Mouse (Mus musculus) lung, postnatal 0 days (tissue): ENCODE results near the gene Krt84. TPM values are rescaled to one million over a fixed set of nuclear protein-coding genes. Genes with fewer than 3 reads are reported as not detected.

Source experiments
- ATAC-seq: fragments of 200-750 bp; cut with Nextera tagmentation; 2 replicates; pipeline ENCODE4 v1.8.0; 2017; ENCODE audit warnings: moderate library complexity
- DNase-seq: peaks from one replicate; pipeline ENCODE4 v3.0.0-alpha.2; 2016; ENCODE audit warnings: low spot score
- H3K27ac ChIP-seq: fragments of 300-500 bp; sonication (generic); 2 replicates; pipeline ENCODE4 v1.5.1; 2014; ENCODE audit warnings: antibody characterized with exemption, mild to moderate bottlenecking, low read length, mixed read lengths
- H3K27me3 ChIP-seq: fragments of 300-500 bp; sonication (generic); replicated peaks from 2 replicates; pipeline ENCODE4 v1.6.1; 2014; ENCODE audit warnings: low read length, mixed read lengths; ENCODE audit not compliant: insufficient read depth
- H3K36me3 ChIP-seq: fragments of 300-500 bp; sonication (generic); 2 replicates; pipeline ENCODE4 v1.6.1; 2014; ENCODE audit warnings: low read length, mixed read lengths; ENCODE audit not compliant: insufficient read depth
- H3K4me1 ChIP-seq: fragments of 300-500 bp; sonication (generic); 2 replicates; pipeline ENCODE4 v1.6.1; 2014; ENCODE audit warnings: antibody characterized with exemption, low read depth, low read length, mixed read lengths; ENCODE audit not compliant: insufficient read depth
- H3K4me2 ChIP-seq: fragments of 300-500 bp; sonication (generic); replicated peaks from 2 replicates; pipeline ENCODE4 v1.6.1; 2014; ENCODE audit warnings: low read depth, mild to moderate bottlenecking, low read length, moderate library complexity, mixed read lengths
- H3K4me3 ChIP-seq: fragments of 300-500 bp; sonication (generic); 2 replicates; pipeline ENCODE4 v1.5.1; 2014; ENCODE audit warnings: low read depth, low read length
- H3K9ac ChIP-seq: fragments of 300-500 bp; sonication (generic); replicated peaks from 2 replicates; pipeline ENCODE4 v1.6.1; 2014; ENCODE audit warnings: low read depth, mild to moderate bottlenecking
- H3K9me3 ChIP-seq: fragments of 300-500 bp; sonication (generic); 2 replicates; pipeline ENCODE4 v1.6.1; 2016; ENCODE audit warnings: low read length, mixed read lengths
- CTCF ChIP-seq: IDR thresholded peaks from 2 replicates; pipeline ENCODE4 v1.5.1; 2016; ENCODE audit warnings: antibody characterized with exemption, mild to moderate bottlenecking
- EP300 ChIP-seq: IDR thresholded peaks from 2 replicates; pipeline ENCODE4 v1.6.1; 2016; ENCODE audit warnings: antibody characterized with exemption, mild to moderate bottlenecking, control low read depth
- WGBS: fragments of 180-500 bp; shearing (Covaris S2); extraction: QIAGEN DNeasy Blood & Tissue Kit; methylation state at CpG from one replicate; pipeline ENCODE4 v1.1.7; 2014; 5-methylcytosine and 5-hydroxymethylcytosine counted together
- polyA plus RNA-seq: library from polyadenylated mRNA; unstranded; fragments of >200 nt; fragmentation: Nextera tagmentation; extraction: Ambion mirVana; gene quantifications from 2 replicates; pipeline ENCODE4 v1.2.1, GENCODE M21; 2015

The Krt84 gene
- polyA plus RNA-seq, 1 experiment from 2014 or later = not detected

- Histone ChIP-seq H3K9ac (no peak overlapping the region), H3K4me3 (no peak overlapping the region), H3K4me2 (no peak overlapping the region), H3K27me3 (no peaks in the 10 kb centered on the region), H3K4me1 (no peaks in the 10 kb centered on the region), H3K27ac (no peak overlapping the region), H3K9me3 (no peaks in the 10 kb centered on the region), H3K36me3 (no peaks in the 10 kb centered on the region)
- TF ChIP-seq EP300 (no peak), CTCF (no peak)
- WGBS = 4% methylated on average over 5 of the region's 7 CpGs
- DNase-seq (no peak), ATAC-seq (no peak)
Observed at GRCm38 (mm10) chr15:101558034-101558646, 25.5 kb upstream of the Krt84 start.

- peak; percentile 36 for DNase-seq
- 2% methylated on average over 11 of the region's 11 CpGs for WGBS
Observed at GRCm38 (mm10) chr15:101553169-101553568, 20.5 kb upstream of the Krt84 start.

GRCm38 (mm10) chr15:101552188-101552587 lies 19.6 kb upstream of the Krt84 start:
- ATAC-seq (no peak), DNase-seq (no peak)
- WGBS = 75% methylated on average over 8 of the region's 8 CpGs

More at GRCm38 (mm10) chr15:101553169-101553568, 20.5 kb upstream of the Krt84 start:
- peak; percentile 64 for ATAC-seq
- no peaks in the 10 kb centered on the region for H3K36me3 ChIP-seq
- no peak overlapping the region for H3K27ac ChIP-seq
- no peak overlapping the region for H3K4me3 ChIP-seq
- H3K4me2 ChIP-seq = no peak overlapping the region; the same call in 1 of the 2 replicates
- H3K9me3 ChIP-seq = no peaks in the 10 kb centered on the region
- no peak overlapping the region for H3K9ac ChIP-seq
- no peaks in the 10 kb centered on the region for H3K4me1 ChIP-seq
- 0 out of 2 replicates have a peak, but pooled peaks have one; percentile 5 for TF ChIP-seq CTCF
- TF ChIP-seq EP300 = no peak
- H3K27me3 ChIP-seq = no peaks in the 10 kb centered on the region

GRCm38 (mm10) chr15:101550567-101550966 lies 17.9 kb upstream of the Krt84 start, which contains the start of gene Krt82:
Krt82 (minus strand) TSS chr15:101550667.
- Histone ChIP-seq H3K4me1 (no peaks in the 10 kb centered on the region), H3K27ac (no peak within 1 kb of the TSS), H3K27me3 (no peaks in the 10 kb centered on the region), H3K9ac (no peak within 1 kb of the TSS), H3K4me3 (no peak within 1 kb of the TSS), H3K9me3 (no peaks in the 10 kb centered on the region), H3K4me2 (no peak within 1 kb of the TSS), H3K36me3 (no peaks in the 10 kb centered on the region)
- TF ChIP-seq EP300 (no peak), CTCF (no peak)
- DNase-seq (no peak), ATAC-seq (no peak)
- WGBS = 85% methylated on average over 7 of the region's 7 CpGs

More at GRCm38 (mm10) chr15:101552188-101552587, 19.6 kb upstream of the Krt84 start:
- no peaks in the 10 kb centered on the region for H3K36me3 ChIP-seq
- no peak overlapping the region for H3K27ac ChIP-seq
- H3K4me2 ChIP-seq = no peak overlapping the region
- H3K9ac ChIP-seq = no peak overlapping the region
- no peaks in the 10 kb centered on the region for H3K9me3 ChIP-seq
- H3K27me3 ChIP-seq = no peaks in the 10 kb centered on the region
- no peak for TF ChIP-seq CTCF
- no peak for TF ChIP-seq EP300
- no peaks in the 10 kb centered on the region for H3K4me1 ChIP-seq
- no peak overlapping the region for H3K4me3 ChIP-seq

GRCm38 (mm10) chr15:101544478-101544877 lies 11.9 kb upstream of the Krt84 start:
- Histone ChIP-seq H3K4me2 (no peak overlapping the region), H3K4me3 (no peak overlapping the region), H3K4me1 (no peaks in the 10 kb centered on the region), H3K27ac (no peak overlapping the region), H3K27me3 (no peaks in the 10 kb centered on the region), H3K36me3 (no peaks in the 10 kb centered on the region), H3K9ac (no peak overlapping the region), H3K9me3 (no peaks in the 10 kb centered on the region)
- WGBS = 57% methylated on average over 3 of the region's 3 CpGs
- DNase-seq (no peak), ATAC-seq (no peak)
- no peak for TF ChIP-seq EP300
- no peak for TF ChIP-seq CTCF

- ATAC-seq = no peak
- Histone ChIP-seq H3K4me1 (no peaks in the 10 kb centered on the region), H3K27me3 (no peaks in the 10 kb centered on the region), H3K4me2 (no peak overlapping the region), H3K9ac (no peak overlapping the region), H3K4me3 (no peak overlapping the region), H3K9me3 (no peaks in the 10 kb centered on the region), H3K27ac (no peak overlapping the region), H3K36me3 (no peaks in the 10 kb centered on the region)
- 62% methylated on average over 9 of the region's 9 CpGs for WGBS
- DNase-seq = no peak
- TF ChIP-seq EP300 = no peak
- TF ChIP-seq CTCF = peak; percentile 9; the same call in 1 of the 2 replicates
Observed at GRCm38 (mm10) chr15:101542543-101542942, 9.9 kb upstream of the Krt84 start.
